Mouse (Mus musculus) intestine, embryonic 16.5 days (tissue): ENCODE measurements around the gene Usf3. TPM values are rescaled to one million over a fixed set of nuclear protein-coding genes. Genes with fewer than 3 reads are reported as not detected.

Source experiments
- ATAC-seq: fragments of 200-750 bp; cut with Nextera tagmentation; 2 replicates; pipeline ENCODE4 v1.8.0; 2017; ENCODE audit warnings: moderate TSS enrichment, moderate library complexity
- H3K27ac ChIP-seq: fragments of 300-500 bp; sonication (generic); 2 replicates; pipeline ENCODE4 v1.5.1; 2014; ENCODE audit warnings: mild to moderate bottlenecking, low read length
- H3K27me3 ChIP-seq: fragments of 300-500 bp; sonication (generic); replicated peaks from 2 replicates; pipeline ENCODE4 v1.6.1; 2014; ENCODE audit warnings: low read length, control low read depth, mixed read lengths; ENCODE audit not compliant: control insufficient read depth, insufficient read depth
- H3K36me3 ChIP-seq: fragments of 300-500 bp; sonication (generic); 2 replicates; pipeline ENCODE4 v1.6.1; 2014; ENCODE audit warnings: low read length, control low read depth; ENCODE audit not compliant: control insufficient read depth, insufficient read depth
- H3K4me1 ChIP-seq: fragments of 300-500 bp; sonication (generic); 2 replicates; pipeline ENCODE4 v1.6.1; 2014; ENCODE audit warnings: low read length, control low read depth, mixed read lengths; ENCODE audit not compliant: control insufficient read depth, insufficient read depth
- H3K4me2 ChIP-seq: fragments of 300-500 bp; sonication (generic); 2 replicates; pipeline ENCODE4 v1.6.1; 2014; ENCODE audit warnings: low read depth, low read length, control low read depth
- H3K4me3 ChIP-seq: fragments of 300-500 bp; sonication (generic); 2 replicates; pipeline ENCODE4 v1.5.1; 2014; ENCODE audit warnings: mild to moderate bottlenecking, low read length
- H3K9ac ChIP-seq: fragments of 300-500 bp; sonication (generic); 2 replicates; pipeline ENCODE4 v1.6.1; 2014; ENCODE audit warnings: low read depth, low read length
- H3K9me3 ChIP-seq: fragments of 300-500 bp; sonication (generic); 2 replicates; pipeline ENCODE4 v1.6.1; 2016; ENCODE audit warnings: low read length, control low read depth; ENCODE audit not compliant: control insufficient read depth
- WGBS: fragments of 180-500 bp; shearing (Covaris S2); extraction: QIAGEN DNeasy Blood & Tissue Kit; methylation state at CpG from one replicate; pipeline ENCODE4 v1.1.7; 2014; 5-methylcytosine and 5-hydroxymethylcytosine counted together
- polyA plus RNA-seq: library from polyadenylated mRNA; unstranded; fragments of >200 nt; fragmentation: Nextera tagmentation; extraction: Ambion mirVana; gene quantifications from 2 replicates; pipeline ENCODE4 v1.2.1, GENCODE M21; 2015

Gene Usf3
- polyA plus RNA-seq, 1 experiment from 2014 or later: 2.0 TPM

GRCm38 (mm10) chr16:44187172-44187571 lies 14.1 kb downstream of the Usf3 start:
- WGBS: 88% methylated on average over 4 of the region's 4 CpGs
- H3K4me2 ChIP-seq: no peak overlapping the region

GRCm38 (mm10) chr16:44188766-44189165 lies 15.7 kb downstream of the Usf3 start:
- Histone ChIP-seq H3K4me2 (no peak overlapping the region), H3K27me3 (no peaks in the 10 kb centered on the region), H3K9me3 (no peaks in the 10 kb centered on the region), H3K9ac (no peak overlapping the region), H3K4me1 (no peaks in the 10 kb centered on the region), H3K27ac (no peak overlapping the region), H3K4me3 (no peak overlapping the region), H3K36me3 (no peaks in the 10 kb centered on the region)
- WGBS: 84% methylated on average over 3 of the region's 3 CpGs
- no peak for ATAC-seq

More at GRCm38 (mm10) chr16:44187172-44187571, 14.1 kb downstream of the Usf3 start:
- Histone ChIP-seq H3K27me3 (no peaks in the 10 kb centered on the region), H3K9ac (no peak overlapping the region), H3K27ac (no peak overlapping the region), H3K36me3 (no peaks in the 10 kb centered on the region), H3K9me3 (no peaks in the 10 kb centered on the region), H3K4me3 (no peak overlapping the region), H3K4me1 (no peaks in the 10 kb centered on the region)
- no peak for ATAC-seq

GRCm38 (mm10) chr16:44190032-44190431 lies 17.0 kb downstream of the Usf3 start:
- WGBS: 82% methylated on average over 6 of the region's 6 CpGs

GRCm38 (mm10) chr16:44190968-44191367 lies 17.9 kb downstream of the Usf3 start:
- WGBS: 92% methylated on average over 2 of the region's 2 CpGs
- H3K9me3 ChIP-seq: no peaks in the 10 kb centered on the region
- H3K4me1 ChIP-seq: no peaks in the 10 kb centered on the region
- no peak overlapping the region for H3K4me3 ChIP-seq
- no peak overlapping the region for H3K27ac ChIP-seq
- no peak overlapping the region for H3K9ac ChIP-seq
- H3K4me2 ChIP-seq: no peak overlapping the region
- no peak for ATAC-seq
- H3K27me3 ChIP-seq: no peaks in the 10 kb centered on the region
- H3K36me3 ChIP-seq: no peaks in the 10 kb centered on the region

More at GRCm38 (mm10) chr16:44190032-44190431, 17.0 kb downstream of the Usf3 start:
- no peak overlapping the region for H3K9ac ChIP-seq
- H3K4me3 ChIP-seq: no peak overlapping the region
- H3K27me3 ChIP-seq: no peaks in the 10 kb centered on the region
- no peaks in the 10 kb centered on the region for H3K9me3 ChIP-seq
- no peak for ATAC-seq
- H3K36me3 ChIP-seq: no peaks in the 10 kb centered on the region
- H3K27ac ChIP-seq: no peak overlapping the region
- no peaks in the 10 kb centered on the region for H3K4me1 ChIP-seq
- no peak overlapping the region for H3K4me2 ChIP-seq

- Histone ChIP-seq H3K27me3 (no peaks in the 10 kb centered on the region), H3K36me3 (peaks cover 4% of the 10 kb centered on the region; the same call in 1 of the 2 replicates), H3K9me3 (no peaks in the 10 kb centered on the region), H3K27ac (no peak overlapping the region), H3K9ac (no peak overlapping the region), H3K4me1 (no peaks in the 10 kb centered on the region), H3K4me2 (no peak overlapping the region), H3K4me3 (no peak overlapping the region)
- ATAC-seq: no peak
- 89% methylated on average over 14 of the region's 14 CpGs for WGBS
Observed at GRCm38 (mm10) chr16:44199066-44199703, 26.1 kb downstream of the Usf3 start.

GRCm38 (mm10) chr16:44200146-44200545 lies 27.1 kb downstream of the Usf3 start:
- no peak overlapping the region for H3K4me2 ChIP-seq
- H3K36me3 ChIP-seq: peaks cover 4% of the 10 kb centered on the region; the same call in 1 of the 2 replicates
- no peaks in the 10 kb centered on the region for H3K4me1 ChIP-seq
- WGBS: 90% methylated on average over 4 of the region's 4 CpGs
- no peak for ATAC-seq
- H3K9ac ChIP-seq: no peak overlapping the region
- H3K27me3 ChIP-seq: no peaks in the 10 kb centered on the region
- no peak overlapping the region for H3K4me3 ChIP-seq
- H3K27ac ChIP-seq: no peak overlapping the region
- no peaks in the 10 kb centered on the region for H3K9me3 ChIP-seq

GRCm38 (mm10) chr16:44204331-44204730 lies 31.3 kb downstream of the Usf3 start:
- peaks cover 6% of the 10 kb centered on the region; the same call in 1 of the 2 replicates for H3K36me3 ChIP-seq
- no peaks in the 10 kb centered on the region for H3K4me1 ChIP-seq
- WGBS: 77% methylated on average over 6 of the region's 6 CpGs
- no peak overlapping the region for H3K4me2 ChIP-seq
- H3K27ac ChIP-seq: no peak overlapping the region
- no peaks in the 10 kb centered on the region for H3K9me3 ChIP-seq
- no peak for ATAC-seq
- no peak overlapping the region for H3K4me3 ChIP-seq
- no peaks in the 10 kb centered on the region for H3K27me3 ChIP-seq
- H3K9ac ChIP-seq: no peak overlapping the region

GRCm38 (mm10) chr16:44205973-44206372 lies 32.9 kb downstream of the Usf3 start:
- H3K9me3 ChIP-seq: no peaks in the 10 kb centered on the region
- H3K4me2 ChIP-seq: no peak overlapping the region
- H3K27me3 ChIP-seq: no peaks in the 10 kb centered on the region
- H3K4me1 ChIP-seq: no peaks in the 10 kb centered on the region
- no peak overlapping the region for H3K4me3 ChIP-seq
- no peak for ATAC-seq
- peaks cover 6% of the 10 kb centered on the region; the same call in 1 of the 2 replicates for H3K36me3 ChIP-seq
- no peak overlapping the region for H3K9ac ChIP-seq
- no peak overlapping the region for H3K27ac ChIP-seq
- whole genome bisulfite sequencing: 91% methylated on average over 8 of the region's 8 CpGs

GRCm38 (mm10) chr16:44210156-44211053 lies 37.4 kb downstream of the Usf3 start:
- H3K27ac ChIP-seq: no peak overlapping the region
- peaks cover 2% of the 10 kb centered on the region; the same call in 1 of the 2 replicates for H3K36me3 ChIP-seq
- H3K4me1 ChIP-seq: no peaks in the 10 kb centered on the region
- no peak overlapping the region for H3K4me3 ChIP-seq
- H3K27me3 ChIP-seq: no peaks in the 10 kb centered on the region
- no peak for ATAC-seq
- no peak overlapping the region for H3K4me2 ChIP-seq
- no peak overlapping the region for H3K9ac ChIP-seq
- no peaks in the 10 kb centered on the region for H3K9me3 ChIP-seq
- WGBS: 79% methylated on average over 10 of the region's 10 CpGs
